Mouse (Mus musculus): ENCODE measurements around the gene Tmprss15.
A peak's percentile ranks its signal among the peaks of the same experiment; 100 is the strongest.

The Tmprss15 gene

GRCm38 (mm10) chr16:78930382-78931286, 160.3 kb downstream of the Tmprss15 start, which contains the start of gene Chodl:
Chodl (plus strand) TSS chr16:78930948.
- peak in 1 of 2 experiments; percentile 26 for DNase-seq (ENCODE audit: inconsistent age in 2 of 2, low spot score in 1 of 2)

GRCm38 (mm10) chr16:78922644-78923043, 168.3 kb downstream of the Tmprss15 start:
- no peak for DNase-seq (ENCODE audit: inconsistent age in 2 of 2, low spot score in 1 of 2)

Data from adrenal gland, adult (tissue).